Mouse (Mus musculus) thymus, adult 2 months (tissue): ENCODE measurements at regions not wholly inside any gene's neighbourhood (a gene's known extent, or its start where the extent isn't known, plus 50 kb on each side); places are given as distances from the start of the nearest gene placed in this dataset.

Source experiments
- DNase-seq: peaks from one replicate; pipeline ENCODE4 v3.0.0; 2021
- H3K27ac ChIP-seq: fragments of 200-500 bp; 2 replicates; pipeline ENCODE4 v1.5.1; 2012; ENCODE audit warnings: low read length, control low read depth; ENCODE audit not compliant: control insufficient read depth, insufficient read depth
- H3K27me3 ChIP-seq: fragments of 200-500 bp; 2 replicates; pipeline ENCODE4 v1.6.1; 2012; ENCODE audit warnings: mild to moderate bottlenecking, low read length, moderate library complexity, mixed read lengths; ENCODE audit not compliant: control insufficient read depth, insufficient read depth
- H3K36me3 ChIP-seq: fragments of 200-500 bp; 2 replicates; pipeline ENCODE4 v1.6.1; 2012; ENCODE audit warnings: mild to moderate bottlenecking, low read length, moderate library complexity; ENCODE audit not compliant: control insufficient read depth, insufficient read depth
- H3K4me1 ChIP-seq: fragments of 200-500 bp; replicated peaks from 2 replicates; pipeline ENCODE4 v1.6.1; 2012; ENCODE audit warnings: low read length; ENCODE audit not compliant: control insufficient read depth, insufficient read depth
- H3K4me3 ChIP-seq: fragments of 200-500 bp; 2 replicates; pipeline ENCODE4 v1.5.1; 2012; ENCODE audit warnings: mild to moderate bottlenecking, low read length, control low read depth, moderate library complexity; ENCODE audit not compliant: control insufficient read depth, insufficient read depth
- CTCF ChIP-seq: fragments of 200-500 bp; IDR thresholded peaks from 2 replicates; pipeline ENCODE4 v1.5.1; 2012; ENCODE audit warnings: mild to moderate bottlenecking, control low read depth, low read length, moderate library complexity, borderline replicate concordance; ENCODE audit not compliant: control insufficient read depth, poor library complexity, insufficient read depth; ENCODE audit errors: extremely low read depth
- POLR2A ChIP-seq: fragments of 200-500 bp; IDR thresholded peaks from 2 replicates; pipeline ENCODE4 v1.6.1; 2012; ENCODE audit warnings: mild to moderate bottlenecking, low read length, control low read depth, moderate library complexity; ENCODE audit not compliant: control insufficient read depth, poor library complexity, insufficient read depth; ENCODE audit errors: extremely low read depth
- WGBS: fragments of 180-500 bp; shearing (Covaris S2); methylation state at CpG from one replicate; pipeline ENCODE4 v1.1.7; 2018; 5-methylcytosine and 5-hydroxymethylcytosine counted together

DNA sequence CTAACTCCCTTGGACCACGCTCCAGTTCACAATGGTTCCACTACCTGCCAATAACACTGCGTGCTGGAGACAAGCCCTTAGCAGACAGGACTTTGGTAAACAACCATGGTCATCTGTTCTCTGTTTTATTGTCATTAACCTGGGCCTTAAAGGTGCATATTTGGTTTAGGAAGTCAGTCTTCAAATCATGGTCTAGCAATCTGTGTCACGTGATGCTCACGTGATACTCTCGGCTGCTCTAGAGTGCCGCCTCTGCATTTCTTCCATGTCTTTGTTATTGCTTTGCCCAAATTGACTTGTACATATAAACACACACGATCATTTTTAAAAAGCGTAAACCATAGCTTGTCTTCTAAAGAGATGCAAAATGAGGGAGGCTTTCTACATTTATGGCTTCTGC, 139.8 kb upstream of the 4930535I16Rik start:
- no peak for DNase-seq
- H3K27ac ChIP-seq = no peak overlapping the region
- no peak for TF ChIP-seq CTCF
- H3K4me3 ChIP-seq = no peak overlapping the region
- no peaks in the 10 kb centered on the region for H3K36me3 ChIP-seq
- 96% methylated on average over 8 of the region's 8 CpGs for WGBS
- H3K27me3 ChIP-seq = no peaks in the 10 kb centered on the region
- no peaks in the 10 kb centered on the region for H3K4me1 ChIP-seq

DNA sequence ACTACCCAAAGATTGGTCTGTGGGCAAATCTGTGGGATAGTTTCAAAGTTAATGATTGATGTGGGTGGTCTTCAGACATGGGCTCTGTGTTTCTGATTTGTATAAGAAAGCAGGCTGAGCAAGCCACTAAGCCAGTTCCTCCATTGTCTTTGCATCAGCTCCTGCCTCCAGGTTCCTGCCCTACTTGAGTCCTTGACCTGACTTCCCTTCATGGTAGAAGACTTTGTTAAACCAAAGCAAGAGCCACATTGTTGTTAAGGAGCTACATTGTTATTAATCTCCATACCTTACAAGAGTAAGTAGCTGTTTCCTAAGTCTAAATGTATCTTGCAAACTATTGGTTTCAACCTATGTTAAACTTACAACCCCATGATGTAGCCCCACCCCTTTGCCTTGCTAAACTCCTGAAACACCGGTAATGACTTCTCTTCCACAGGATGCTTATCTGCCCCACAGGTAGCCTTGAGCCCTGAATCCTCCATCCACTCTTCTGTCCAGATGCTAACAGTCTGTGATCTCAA, 136.5 kb upstream of the 4930535I16Rik start:
- H3K27me3 ChIP-seq = no peaks in the 10 kb centered on the region
- DNase-seq = no peak
- H3K27ac ChIP-seq = no peak overlapping the region
- no peak for TF ChIP-seq POLR2A
- no peak for TF ChIP-seq CTCF
- H3K36me3 ChIP-seq = no peaks in the 10 kb centered on the region
- no peak overlapping the region for H3K4me3 ChIP-seq
- WGBS = 80% methylated on average over 1 of the region's 1 CpGs
- no peaks in the 10 kb centered on the region for H3K4me1 ChIP-seq

DNA sequence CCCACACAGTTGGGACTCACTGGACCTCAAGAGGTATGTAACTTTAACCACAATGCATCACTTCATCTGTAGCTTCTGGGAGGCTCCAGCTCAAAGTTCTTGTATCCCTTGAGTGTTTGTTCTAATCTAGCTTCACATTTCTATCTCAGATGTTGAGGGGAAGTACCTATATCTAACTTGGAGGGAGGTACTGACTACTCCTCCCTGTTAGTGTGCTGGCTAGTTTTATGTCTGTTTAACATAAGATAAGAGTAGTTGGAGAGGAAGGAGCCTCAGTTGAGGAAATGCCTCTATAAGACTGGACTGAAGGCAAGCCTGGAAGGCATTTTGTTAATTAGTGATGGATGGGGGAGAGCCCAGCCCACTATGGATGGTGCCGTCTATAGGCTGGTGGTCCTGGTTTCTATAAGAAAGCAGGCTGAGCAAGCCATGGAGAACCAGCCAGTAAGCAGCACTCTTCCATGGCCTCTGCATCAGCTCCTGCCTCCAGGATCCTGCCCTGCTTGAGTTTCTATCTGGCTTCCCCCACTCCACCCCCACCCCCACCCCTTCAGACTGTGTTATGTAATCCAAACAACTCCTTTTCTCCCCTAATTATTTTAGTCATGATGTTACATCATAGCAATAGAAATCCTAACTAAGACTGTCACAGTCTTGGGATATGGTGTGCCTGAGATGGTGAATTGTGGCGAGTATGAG, 135.7 kb upstream of the 4930535I16Rik start:
- Histone ChIP-seq H3K36me3 (no peaks in the 10 kb centered on the region), H3K27ac (no peak overlapping the region), H3K4me3 (no peak overlapping the region), H3K4me1 (no peaks in the 10 kb centered on the region), H3K27me3 (no peaks in the 10 kb centered on the region)
- TF ChIP-seq POLR2A (no peak), CTCF (no peak)
- 95% methylated on average over 2 of the region's 2 CpGs for WGBS
- no peak for DNase-seq

DNA sequence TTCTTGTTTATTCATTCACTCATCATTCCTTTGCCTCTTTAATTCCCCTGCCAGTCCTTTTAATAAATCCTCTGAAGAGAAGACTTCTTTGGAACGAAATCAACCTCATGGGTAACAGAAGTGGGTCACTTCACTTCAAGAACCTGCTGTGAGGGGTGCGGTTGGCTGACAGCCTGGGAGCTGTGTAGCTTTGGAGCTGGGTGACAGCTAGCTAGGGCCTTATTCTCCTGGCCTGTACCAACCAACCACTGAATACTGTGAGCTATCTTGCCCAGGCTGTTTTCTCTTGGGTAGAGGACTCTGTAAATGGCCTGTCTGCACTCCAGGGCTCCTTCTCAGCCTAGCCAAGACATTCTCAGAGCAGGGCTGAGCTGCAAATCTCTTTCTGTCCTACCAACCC, 134.6 kb upstream of the 4930535I16Rik start:
- H3K4me3 ChIP-seq = no peak overlapping the region
- H3K27me3 ChIP-seq = no peaks in the 10 kb centered on the region
- no peak for DNase-seq
- H3K36me3 ChIP-seq = no peaks in the 10 kb centered on the region
- 79% methylated on average over 2 of the region's 2 CpGs for WGBS
- TF ChIP-seq CTCF (no peak), POLR2A (no peak)
- H3K27ac ChIP-seq = no peak overlapping the region
- no peaks in the 10 kb centered on the region for H3K4me1 ChIP-seq

DNA sequence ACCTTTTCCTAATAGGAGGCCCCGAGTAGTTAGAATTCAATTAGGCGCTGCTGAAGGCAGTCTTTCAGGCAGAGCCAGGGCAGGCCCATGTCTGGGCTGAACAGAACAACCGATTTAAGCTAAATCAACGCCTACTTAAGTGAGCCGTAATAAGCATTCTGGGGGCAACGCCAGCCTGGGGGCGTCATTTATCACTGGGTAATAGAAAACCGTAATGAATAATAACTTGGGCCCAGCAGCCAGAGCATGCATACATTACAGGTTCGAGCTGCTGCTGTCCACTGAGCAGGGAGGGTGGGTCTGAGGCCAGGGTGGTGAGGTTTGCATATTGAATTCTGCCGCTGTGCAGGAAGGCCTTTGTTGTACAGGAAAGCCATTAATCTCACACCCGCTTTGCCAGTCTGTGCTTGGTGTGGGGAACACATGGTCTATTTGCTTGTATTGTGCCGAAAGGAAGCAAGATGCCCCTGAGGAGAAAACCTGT, 130.6 kb upstream of the 4930535I16Rik start:
- Histone ChIP-seq H3K27ac (no peak overlapping the region), H3K4me1 (no peaks in the 10 kb centered on the region), H3K36me3 (no peaks in the 10 kb centered on the region), H3K27me3 (no peaks in the 10 kb centered on the region), H3K4me3 (no peak overlapping the region)
- TF ChIP-seq CTCF = no peak
- no peak for TF ChIP-seq POLR2A
- 62% methylated on average over 12 of the region's 12 CpGs for WGBS
- DNase-seq = no peak

DNA sequence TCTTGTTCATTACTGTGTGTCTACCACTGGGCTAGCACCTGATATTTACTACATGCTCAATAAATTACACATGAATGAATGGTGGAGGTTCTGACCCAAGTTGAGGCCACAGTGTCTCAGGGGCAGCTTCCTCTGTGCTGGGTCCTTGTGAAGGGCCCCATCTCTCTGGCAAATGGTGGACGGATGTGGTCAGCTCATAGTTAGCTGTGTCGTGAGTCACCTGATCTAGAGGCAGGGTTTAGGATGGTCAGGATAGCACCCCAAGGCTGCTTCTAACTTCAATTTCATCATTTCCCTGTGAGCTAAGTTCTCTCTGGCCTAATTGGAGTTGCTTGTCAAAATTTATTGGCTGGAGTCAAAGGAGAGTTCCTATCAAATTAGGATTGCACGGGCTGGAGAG, 130.1 kb upstream of the 4930535I16Rik start:
- no peak overlapping the region for H3K27ac ChIP-seq
- TF ChIP-seq CTCF = no peak
- TF ChIP-seq POLR2A = no peak
- H3K4me1 ChIP-seq = no peaks in the 10 kb centered on the region
- no peaks in the 10 kb centered on the region for H3K27me3 ChIP-seq
- no peak overlapping the region for H3K4me3 ChIP-seq
- 93% methylated on average over 3 of the region's 3 CpGs for WGBS
- H3K36me3 ChIP-seq = no peaks in the 10 kb centered on the region
- no peak for DNase-seq
